Mouse (Mus musculus) CH12.LX (cell line): ENCODE results near the gene Ssh3.

ENCODE experiments used
- CHD1 ChIP-seq: IDR thresholded peaks from 2 replicates; pipeline ENCODE4 v1.6.1; 2012; ENCODE audit warnings: low read depth, low read length, improper control_type of control experiment, inconsistent platforms
- CTCF ChIP-seq, 2 experiments: IDR thresholded peaks in 1 of 2; conservative IDR thresholded peaks in 1 of 2; 2 replicates each; pipeline ENCODE4 v1.5.1; 2011 to 2012; ENCODE audit warnings: low read depth in 2 of 2, low read length in 2 of 2, improper control_type of control experiment in 1 of 2, inconsistent platforms in 1 of 2, mild to moderate bottlenecking in 1 of 2, moderate library complexity in 1 of 2
- EP300 ChIP-seq: IDR thresholded peaks from 2 replicates; pipeline ENCODE4 v1.6.1; 2011; ENCODE audit warnings: low read length, improper control_type of control experiment
- GABPA ChIP-seq: IDR thresholded peaks from 2 replicates; pipeline ENCODE4 v1.6.1; 2012; ENCODE audit warnings: low read depth, low read length, improper control_type of control experiment, inconsistent platforms; ENCODE audit not compliant: insufficient replicate concordance
- JUN ChIP-seq: IDR thresholded peaks from 2 replicates; pipeline ENCODE4 v1.6.1; 2011; ENCODE audit warnings: low read depth, mild to moderate bottlenecking, low read length, improper control_type of control experiment, moderate library complexity; ENCODE audit not compliant: insufficient read depth
- MAX ChIP-seq: IDR thresholded peaks from 2 replicates; pipeline ENCODE4 v1.6.1; 2011; ENCODE audit warnings: low read length, improper control_type of control experiment
- POLR2A ChIP-seq: IDR thresholded peaks from 2 replicates; pipeline ENCODE4 v1.6.1; 2011; ENCODE audit warnings: low read depth, mild to moderate bottlenecking, improper control_type of control experiment, low read length
- TBP ChIP-seq: conservative IDR thresholded peaks from 2 replicates; pipeline ENCODE4 v1.6.1; 2011; ENCODE audit warnings: low read depth, low read length, improper control_type of control experiment
- UBTF ChIP-seq: IDR thresholded peaks from 2 replicates; pipeline ENCODE4 v1.6.1; 2012; ENCODE audit warnings: low read depth, mild to moderate bottlenecking, inconsistent platforms, low read length, improper control_type of control experiment, moderate library complexity
- ZMIZ1 ChIP-seq: IDR thresholded peaks from 2 replicates; pipeline ENCODE4 v1.6.1; 2012; ENCODE audit warnings: low read depth, mild to moderate bottlenecking, inconsistent platforms, low read length, improper control_type of control experiment

DNA sequence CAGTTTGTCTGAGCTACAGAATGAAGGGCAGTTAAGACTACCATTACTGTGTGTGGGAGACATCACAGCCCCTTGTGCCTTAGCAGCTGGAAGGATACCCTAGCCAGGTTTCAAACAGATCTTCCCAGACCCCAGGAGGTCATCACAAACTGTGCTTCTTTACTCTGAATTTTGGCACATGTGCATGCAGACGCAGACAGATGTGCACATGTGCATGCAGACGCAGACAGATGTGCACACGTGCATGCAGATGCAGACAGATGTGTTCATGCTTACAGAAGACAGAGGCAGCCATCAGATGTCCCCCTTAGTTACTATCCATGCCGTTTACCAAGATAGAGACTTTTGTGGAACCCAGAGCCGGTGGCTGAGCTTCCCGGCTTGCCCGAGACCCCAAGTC, 30.1 kb upstream of the Ssh3 start:
- no peak for TF ChIP-seq CTCF (conservative IDR thresholded peaks at IDR 0.05 in 1 of 2, IDR thresholded peaks at IDR 0.05 in 1 of 2; ENCODE audit: low read depth in 2 of 2, low read length in 2 of 2)
- TF ChIP-seq EP300, result no peak
- no peak for TF ChIP-seq UBTF
- TF ChIP-seq TBP, result no peak
- TF ChIP-seq POLR2A, result no peak
- no peak for TF ChIP-seq JUN
- peak; percentile 55 for TF ChIP-seq MAX
- TF ChIP-seq GABPA, result no peak
- TF ChIP-seq ZMIZ1, result no peak
- TF ChIP-seq CHD1, result no peak
